Comparison of ENCODE assay signal across 24 mouse cellular contexts in genomic region chr4:109254511-109254910, GRCm38 (mm10). TPM values are rescaled to one million over a fixed set of nuclear protein-coding genes. Genes with fewer than 3 reads are reported as not detected.
DNase-seq lines count a peak whose midpoint lies in the region; ATAC-seq and TF ChIP-seq lines count a peak whose summit lies in the region.
"Had no signal": no experiment of that assay in that cellular context is flagged by ENCODE, and none has a peak within 500 bp of the region (broad histone marks: within the 10 kb centered on the region; RNA-seq: fewer than 3 reads in every experiment).

No protein-coding gene starts in this region.

- no peak for DNase-seq in lung, postnatal 0 days (ENCODE audit: low spot score)
- no peak for DNase-seq in lung, postnatal 36 days
- no peak for DNase-seq in midbrain, embryonic 10.5 days (ENCODE audit: low spot score)
- DNase-seq in gastrocnemius, postnatal 36 days: no peak
- DNase-seq: adrenal gland, adult 2 months; cerebellum, adult 2 months; cerebellum, postnatal 25 days; kidney, adult 18-20 months; kidney, postnatal 10 days; right cerebral cortex, postnatal 14 days; thymus, postnatal 14 days had no signal

- ATAC-seq in lung, postnatal 0 days: no peak
- peak; percentile 58; the same call in 1 of the 2 replicates for ATAC-seq in erythroid progenitor cell, adult 5-6 weeks (replicated peaks; ENCODE audit: low FRiP score, poor library complexity, severe bottlenecking)
- peak; percentile 74 for ATAC-seq in liver, embryonic 15.5 days (ENCODE audit: insufficient read depth)
- no peak for ATAC-seq in hindbrain, embryonic 12.5 days (ENCODE audit: low FRiP score)
- ATAC-seq: forebrain, embryonic 13.5 days; midbrain, embryonic 13.5 days had no signal

- intact Hi-C loops in gastrocnemius, postnatal 36 days (cut with DNase I): no loop called here

- H3K4me2 ChIP-seq in lung, postnatal 0 days (replicated peaks; ENCODE audit: low read depth, low read length): no peak overlapping the region
- peak overlapping the region; percentile 11 for H3K4me2 ChIP-seq in liver, embryonic 15.5 days
- no peak overlapping the region for H3K4me2 ChIP-seq in hindbrain, embryonic 12.5 days (replicated peaks)
- H3K4me2 ChIP-seq: embryonic facial prominence, embryonic 12.5 days; forebrain, embryonic 13.5 days; hindbrain, embryonic 13.5 days; limb, embryonic 12.5 days; midbrain, embryonic 13.5 days had no signal

- no peak for TF ChIP-seq CTCF in lung, postnatal 0 days (IDR thresholded peaks at IDR 0.05)

- no peak overlapping the region for H3K4me3 ChIP-seq in lung, postnatal 0 days (ENCODE audit: low read depth, low read length)
- no peak overlapping the region for H3K4me3 ChIP-seq in liver, embryonic 15.5 days (replicated peaks)
- no peak overlapping the region for H3K4me3 ChIP-seq in midbrain, embryonic 10.5 days
- no peak overlapping the region for H3K4me3 ChIP-seq in hindbrain, embryonic 12.5 days
- H3K4me3 ChIP-seq: embryonic facial prominence, embryonic 12.5 days; forebrain, embryonic 13.5 days; heart, embryonic 13.5 days; hindbrain, embryonic 13.5 days; limb, embryonic 12.5 days; midbrain, embryonic 13.5 days had no signal

- no peak for TF ChIP-seq EP300 in lung, postnatal 0 days (IDR thresholded peaks at IDR 0.05)

- H3K36me3 ChIP-seq in lung, postnatal 0 days (ENCODE audit: insufficient read depth, low read length): no peaks in the 10 kb centered on the region
- no peaks in the 10 kb centered on the region for H3K36me3 ChIP-seq in liver, embryonic 15.5 days (replicated peaks)
- H3K36me3 ChIP-seq in midbrain, embryonic 10.5 days: no peaks in the 10 kb centered on the region
- H3K36me3 ChIP-seq in hindbrain, embryonic 12.5 days: no peaks in the 10 kb centered on the region
- H3K36me3 ChIP-seq: embryonic facial prominence, embryonic 12.5 days; heart, embryonic 13.5 days; hindbrain, embryonic 13.5 days; limb, embryonic 12.5 days; midbrain, embryonic 13.5 days had no signal

- no peaks in the 10 kb centered on the region for H3K27me3 ChIP-seq in lung, postnatal 0 days (replicated peaks; ENCODE audit: insufficient read depth, low read length)
- H3K27me3 ChIP-seq in liver, embryonic 15.5 days: no peaks in the 10 kb centered on the region
- no peaks in the 10 kb centered on the region for H3K27me3 ChIP-seq in midbrain, embryonic 10.5 days (ENCODE audit: low read depth, poor library complexity, severe bottlenecking)
- no peaks in the 10 kb centered on the region for H3K27me3 ChIP-seq in hindbrain, embryonic 12.5 days
- H3K27me3 ChIP-seq: embryonic facial prominence, embryonic 12.5 days; forebrain, embryonic 13.5 days; heart, embryonic 13.5 days; hindbrain, embryonic 13.5 days; limb, embryonic 12.5 days; midbrain, embryonic 13.5 days had no signal

- H3K9me3 ChIP-seq in lung, postnatal 0 days (ENCODE audit: low read length): no peaks in the 10 kb centered on the region
- no peaks in the 10 kb centered on the region for H3K9me3 ChIP-seq in liver, embryonic 15.5 days (replicated peaks)
- H3K9me3 ChIP-seq in midbrain, embryonic 10.5 days (replicated peaks): no peaks in the 10 kb centered on the region
- H3K9me3 ChIP-seq in hindbrain, embryonic 12.5 days (replicated peaks): no peaks in the 10 kb centered on the region
- H3K9me3 ChIP-seq: embryonic facial prominence, embryonic 12.5 days; forebrain, embryonic 13.5 days; heart, embryonic 13.5 days; hindbrain, embryonic 13.5 days; limb, embryonic 12.5 days; midbrain, embryonic 13.5 days had no signal

- peak overlapping the region; percentile 45; the same call in 1 of the 2 replicates for H3K27ac ChIP-seq in lung, postnatal 0 days (ENCODE audit: low read length)
- peak overlapping the region; percentile 65 for H3K27ac ChIP-seq in liver, embryonic 15.5 days (replicated peaks)
- H3K27ac ChIP-seq in midbrain, embryonic 10.5 days (replicated peaks): no peak overlapping the region
- H3K27ac ChIP-seq in hindbrain, embryonic 12.5 days: no peak overlapping the region
- H3K27ac ChIP-seq: embryonic facial prominence, embryonic 12.5 days; forebrain, embryonic 13.5 days; hindbrain, embryonic 13.5 days; limb, embryonic 12.5 days; midbrain, embryonic 13.5 days had no signal

- 72% methylated on average over 5 of the region's 5 CpGs for WGBS in lung, postnatal 0 days
- WGBS in liver, embryonic 15.5 days (ENCODE audit: insufficient replicate concordance): 14% methylated on average over 5 of the region's 5 CpGs
- WGBS in midbrain, embryonic 10.5 days: 86% methylated on average over 5 of the region's 5 CpGs
- 82% methylated on average over 5 of the region's 5 CpGs for WGBS in hindbrain, embryonic 12.5 days

- H3K4me1 ChIP-seq in lung, postnatal 0 days (ENCODE audit: insufficient read depth, low read depth, low read length): peaks cover 3% of the 10 kb centered on the region; the same call in 1 of the 2 replicates
- H3K4me1 ChIP-seq in liver, embryonic 15.5 days (replicated peaks): peaks cover 54% of the 10 kb centered on the region
- H3K4me1 ChIP-seq in midbrain, embryonic 10.5 days: no peaks in the 10 kb centered on the region
- H3K4me1 ChIP-seq in hindbrain, embryonic 12.5 days: no peaks in the 10 kb centered on the region
- H3K4me1 ChIP-seq: embryonic facial prominence, embryonic 12.5 days; forebrain, embryonic 13.5 days; hindbrain, embryonic 13.5 days; limb, embryonic 12.5 days; midbrain, embryonic 13.5 days had no signal

- no peak overlapping the region for H3K9ac ChIP-seq in lung, postnatal 0 days (replicated peaks; ENCODE audit: low read depth)
- H3K9ac ChIP-seq in liver, embryonic 15.5 days: no peak overlapping the region
- H3K9ac ChIP-seq in hindbrain, embryonic 12.5 days: no peak overlapping the region
- H3K9ac ChIP-seq: embryonic facial prominence, embryonic 12.5 days; forebrain, embryonic 13.5 days; heart, embryonic 13.5 days; hindbrain, embryonic 13.5 days; limb, embryonic 12.5 days; midbrain, embryonic 13.5 days had no signal

RNA-seq across cellular contexts. Expression of gene Calr4, which starts 20.2 kb away (rescaled TPM):
- polyA plus RNA-seq in lung, postnatal 0 days (2015; fragmentation: Nextera tagmentation; extraction: Ambion mirVana): 0.27 and 0.32 TPM in 2 replicates
- total RNA-seq in erythroid progenitor cell, adult 5-6 weeks (2015; ENCODE audit: low replicate concordance): not detected in 2 replicates
- not detected in 2 replicates for total RNA-seq in erythroid progenitor cell, adult 5-6 weeks (2017; ENCODE audit: low replicate concordance)
- not detected in 2 replicates for polyA plus RNA-seq in liver, embryonic 15.5 days (2015; fragmentation: Nextera tagmentation; extraction: Ambion mirVana)
- polyA plus RNA-seq in midbrain, embryonic 10.5 days (2016; fragmentation: Nextera tagmentation; extraction: Ambion mirVana): 0.07 and 0.27 TPM in 2 replicates
- 1.2 and 1.7 TPM in 2 replicates for polyA plus RNA-seq in hindbrain, embryonic 12.5 days (2016; fragmentation: Nextera tagmentation; extraction: Ambion mirVana)
- not detected for total RNA-seq in gastrocnemius, postnatal 36 days (2021)
- total RNA-seq: gastrocnemius, adult 18-20 months; granulocyte monocyte progenitor cell, adult 5-6 weeks had no signal
- polyA plus RNA-seq: adrenal gland, adult 2 months; erythroblast, embryonic 14.5 days; limb, embryonic 12.5 days; stomach, postnatal 0 days had no signal

RNA-seq across cellular contexts. Expression of gene Eps15, which starts 25.6 kb away (rescaled TPM):
- 31.0 and 37.0 TPM in 2 replicates for polyA plus RNA-seq in lung, postnatal 0 days (2015; fragmentation: Nextera tagmentation; extraction: Ambion mirVana)
- total RNA-seq in erythroid progenitor cell, adult 5-6 weeks (2015; ENCODE audit: low replicate concordance): 121 and 126 TPM in 2 replicates
- 137 and 170 TPM in 2 replicates for total RNA-seq in erythroid progenitor cell, adult 5-6 weeks (2017; ENCODE audit: low replicate concordance)
- polyA plus RNA-seq in liver, embryonic 15.5 days (2015; fragmentation: Nextera tagmentation; extraction: Ambion mirVana): 31.8 and 34.4 TPM in 2 replicates
- polyA plus RNA-seq in midbrain, embryonic 10.5 days (2016; fragmentation: Nextera tagmentation; extraction: Ambion mirVana): 34.1 and 42.4 TPM in 2 replicates
- polyA plus RNA-seq in hindbrain, embryonic 12.5 days (2016; fragmentation: Nextera tagmentation; extraction: Ambion mirVana): 69.2 and 81.1 TPM in 2 replicates
- 10 to 100 TPM; 64.4 to 65.1 TPM for total RNA-seq in gastrocnemius, postnatal 36 days (2021)

RNA-seq across cellular contexts. Expression of gene Osbpl9, which starts 52.4 kb away (rescaled TPM):
- polyA plus RNA-seq in lung, postnatal 0 days (2015; fragmentation: Nextera tagmentation; extraction: Ambion mirVana): 98.5 and 115 TPM in 2 replicates
- total RNA-seq in erythroid progenitor cell, adult 5-6 weeks (2015; ENCODE audit: low replicate concordance): 71.0 and 90.1 TPM in 2 replicates
- 29.3 and 32.2 TPM in 2 replicates for total RNA-seq in erythroid progenitor cell, adult 5-6 weeks (2017; ENCODE audit: low replicate concordance)
- polyA plus RNA-seq in liver, embryonic 15.5 days (2015; fragmentation: Nextera tagmentation; extraction: Ambion mirVana): 25.1 and 26.4 TPM in 2 replicates
- 58.3 and 65.6 TPM in 2 replicates for polyA plus RNA-seq in midbrain, embryonic 10.5 days (2016; fragmentation: Nextera tagmentation; extraction: Ambion mirVana)
- polyA plus RNA-seq in hindbrain, embryonic 12.5 days (2016; fragmentation: Nextera tagmentation; extraction: Ambion mirVana): 87.9 and 97.4 TPM in 2 replicates
- total RNA-seq in gastrocnemius, postnatal 36 days (2021): 100 to 1,000 TPM in 1 of 2 experiments, 10 to 100 TPM in 1; 82.9 to 101 TPM

Comparison
In these comparisons a context has a peak if more than half of its experiments do, and no peak if none do; other contexts are left out.
1. ATAC-seq: peak in erythroid progenitor cell, adult 5-6 weeks (single experiment) and liver, embryonic 15.5 days (single experiment); none in lung, postnatal 0 days (single experiment) and hindbrain, embryonic 12.5 days (single experiment).
2. H3K27ac ChIP-seq: peak in lung, postnatal 0 days (single experiment) and liver, embryonic 15.5 days (single experiment); none in midbrain, embryonic 10.5 days (single experiment) and hindbrain, embryonic 12.5 days (single experiment).